Mouse (Mus musculus) embryonic fibroblast, embryonic 13.5 days (primary cell): ENCODE results near the gene Rabif. TPM values are rescaled to one million over a fixed set of nuclear protein-coding genes. Genes with fewer than 3 reads are reported as not detected.
"Not testable (repeated sequence)": the region's sequence is repeated elsewhere in the genome, so short reads cannot be mapped to it uniquely, and the experiment has no call there.

Experiments used
- H3K27ac ChIP-seq: 2 replicates; pipeline ENCODE4 v1.5.1; 2012; ENCODE audit warnings: low read length, control low read depth, inconsistent platforms; ENCODE audit not compliant: insufficient read depth
- H3K4me1 ChIP-seq: 2 replicates; pipeline ENCODE4 v1.6.1; 2011; ENCODE audit warnings: low read length; ENCODE audit not compliant: control insufficient read depth, insufficient read depth
- H3K4me3 ChIP-seq: 2 replicates; pipeline ENCODE4 v1.5.1; 2011; ENCODE audit warnings: mild to moderate bottlenecking, control low read depth, low read length; ENCODE audit not compliant: insufficient read depth
- CTCF ChIP-seq: IDR thresholded peaks from 2 replicates; pipeline ENCODE4 v1.5.1; 2011; ENCODE audit warnings: mild to moderate bottlenecking, control low read depth, low read length, moderate library complexity, borderline replicate concordance; ENCODE audit not compliant: insufficient read depth
- POLR2A ChIP-seq: IDR thresholded peaks from 2 replicates; pipeline ENCODE4 v1.6.1; 2011; ENCODE audit warnings: low read depth, mild to moderate bottlenecking, control low read depth, low read length, moderate library complexity
- polyA plus RNA-seq: library from polyadenylated mRNA; stranded (reverse); fragments of >200 nt; gene quantifications from 2 replicates; pipeline ENCODE4 v1.2.4, GENCODE M21; 2011; ENCODE audit warnings: low read depth; ENCODE audit not compliant: missing spikeins, insufficient read length

The Rabif gene
- polyA plus RNA-seq, 1 experiment = 22.7 TPM

GRCm38 (mm10) chr1:134513312-134513860 lies 18.9 kb downstream of the Rabif start:
- Histone ChIP-seq H3K4me3 (peak overlapping the region; percentile 7), H3K27ac (no peak overlapping the region), H3K4me1 (peaks cover 10% of the 10 kb centered on the region)
- TF ChIP-seq CTCF = no peak
- TF ChIP-seq POLR2A = no peak

DNA sequence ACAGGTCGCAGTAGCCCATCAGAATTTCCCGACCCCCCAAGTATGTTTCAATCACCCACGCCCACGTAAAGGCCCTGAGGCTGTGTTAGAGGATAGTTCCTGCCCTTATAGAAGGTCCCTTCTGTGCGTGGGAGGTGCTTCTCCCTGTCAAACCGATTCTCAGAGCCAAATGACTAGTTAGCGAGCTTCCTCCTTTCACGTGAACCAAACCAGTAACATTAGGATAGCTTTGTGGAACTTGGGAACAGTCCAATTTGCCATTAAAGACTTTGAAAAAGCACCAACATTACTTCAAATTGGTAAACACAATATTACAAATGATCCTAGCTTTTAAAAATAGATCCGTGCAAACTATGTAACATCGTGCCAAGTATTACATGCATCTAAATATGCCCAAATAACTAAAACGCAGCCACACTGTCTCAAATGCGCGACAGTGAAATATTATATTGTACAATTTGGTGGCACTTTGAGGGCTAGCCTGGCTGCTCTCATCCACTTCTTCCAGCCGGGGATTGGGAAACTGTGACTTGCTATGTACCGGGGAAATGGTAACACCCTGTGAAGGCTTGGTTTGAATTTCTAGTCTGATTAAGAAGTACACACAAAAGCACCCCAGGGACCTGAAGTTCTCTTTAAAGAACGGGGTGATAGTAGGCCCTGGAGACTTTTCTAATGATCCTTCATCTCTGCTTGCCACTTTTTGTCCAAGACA lies 19.6 kb downstream of the Rabif start:
- Histone ChIP-seq H3K4me3 (peak overlapping the region; percentile 7; the same call in 1 of the 2 replicates), H3K27ac (no peak overlapping the region), H3K4me1 (peaks cover 10% of the 10 kb centered on the region)
- no peak for TF ChIP-seq POLR2A
- TF ChIP-seq CTCF = no peak

DNA sequence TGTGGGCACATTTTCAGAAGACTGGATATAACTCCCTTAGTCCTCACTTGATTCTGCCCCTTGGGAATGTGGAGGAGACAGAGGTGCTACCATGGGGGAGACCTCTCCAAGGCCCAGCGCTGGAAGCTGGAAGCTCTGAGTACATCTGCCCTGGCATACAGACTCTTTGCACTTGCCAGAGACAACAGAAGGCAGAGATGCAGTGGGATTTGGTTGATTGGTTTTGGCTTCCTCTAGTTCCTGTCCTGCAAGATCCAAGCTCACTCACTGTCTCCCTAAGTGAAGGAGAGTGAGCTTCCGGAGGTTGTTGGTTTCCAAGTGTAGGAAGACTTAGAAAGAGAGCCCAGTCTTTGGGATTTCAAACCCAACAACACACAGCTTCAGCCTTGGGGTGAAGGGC lies 21.4 kb downstream of the Rabif start:
- H3K27ac ChIP-seq = no peak overlapping the region
- TF ChIP-seq CTCF = no peak
- TF ChIP-seq POLR2A = no peak
- no peak overlapping the region for H3K4me3 ChIP-seq
- peaks cover 10% of the 10 kb centered on the region for H3K4me1 ChIP-seq

- TF ChIP-seq CTCF (no peak), POLR2A (no peak)
- no peak overlapping the region for H3K4me3 ChIP-seq
These were observed 22.2 kb downstream of the Rabif start for GRCm38 (mm10) chr1:134516491-134517198.

GRCm38 (mm10) chr1:134517841-134518240 lies 23.4 kb downstream of the Rabif start:
- not testable (repeated sequence) for H3K4me1 ChIP-seq, H3K4me3 ChIP-seq, H3K27ac ChIP-seq

More at GRCm38 (mm10) chr1:134516491-134517198, 22.2 kb downstream of the Rabif start:
- peak overlapping the region; percentile 25; the same call in 1 of the 2 replicates for H3K27ac ChIP-seq
- H3K4me1 ChIP-seq = peaks cover 10% of the 10 kb centered on the region

DNA sequence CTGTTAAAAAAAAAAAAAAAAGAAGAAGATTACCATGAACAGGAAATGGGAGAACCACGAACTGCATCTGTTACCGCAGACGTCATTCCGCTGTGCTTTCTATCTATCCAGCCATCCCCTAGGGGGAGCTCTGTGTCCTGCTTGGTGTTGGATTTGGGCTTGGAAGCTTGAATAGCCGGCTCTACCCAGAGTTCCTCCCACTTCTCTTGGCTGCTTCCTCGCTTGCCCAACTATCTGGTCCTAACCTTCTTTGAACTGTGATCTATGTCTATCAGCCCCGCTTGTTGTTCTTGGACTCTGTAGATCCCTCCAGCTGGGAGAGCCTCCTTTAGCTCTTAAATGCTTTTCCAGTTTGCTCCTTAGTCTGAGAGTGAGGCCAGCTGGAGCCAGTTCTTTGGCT lies 24.2 kb downstream of the Rabif start:
- H3K27ac ChIP-seq = no peak overlapping the region
- peaks cover 7% of the 10 kb centered on the region for H3K4me1 ChIP-seq
- TF ChIP-seq POLR2A (no peak), CTCF (peak; percentile 73; the same call in 1 of the 2 replicates)
- H3K4me3 ChIP-seq = no peak overlapping the region

- H3K4me3 ChIP-seq, H3K27ac ChIP-seq, H3K4me1 ChIP-seq: not testable (repeated sequence)
These were observed 24.8 kb downstream of the Rabif start for GRCm38 (mm10) chr1:134519201-134519600.

- TF ChIP-seq POLR2A = no peak
- Histone ChIP-seq H3K4me1 (peaks cover 7% of the 10 kb centered on the region), H3K4me3 (no peak overlapping the region), H3K27ac (no peak overlapping the region)
These were observed 25.7 kb downstream of the Rabif start for GRCm38 (mm10) chr1:134520001-134520721.

DNA sequence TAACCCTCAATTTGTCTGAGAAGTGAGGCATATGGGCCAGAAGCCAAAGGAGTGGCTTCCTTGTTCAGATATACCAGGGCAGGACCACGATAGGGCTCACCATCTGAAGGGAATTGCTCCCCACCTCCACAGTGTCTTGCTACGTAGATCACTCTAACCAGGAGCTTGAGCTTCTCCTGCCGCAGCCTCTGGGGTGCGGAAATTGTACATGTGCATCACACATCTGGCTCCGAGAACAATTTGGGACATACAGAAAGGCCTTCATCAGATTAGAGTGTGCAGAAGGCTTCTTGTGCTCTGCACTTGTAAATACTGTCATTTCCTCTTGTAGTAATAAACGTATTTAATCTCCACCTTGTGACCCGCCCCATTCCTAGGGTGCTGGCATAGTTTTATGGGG lies 26.7 kb downstream of the Rabif start:
- Histone ChIP-seq H3K4me3 (no peak overlapping the region), H3K27ac (no peak overlapping the region), H3K4me1 (peaks cover 2% of the 10 kb centered on the region; the same call in 1 of the 2 replicates)
- TF ChIP-seq POLR2A = no peak
- TF ChIP-seq CTCF = no peak

GRCm38 (mm10) chr1:134522325-134522724 lies 27.9 kb downstream of the Rabif start:
- H3K27ac ChIP-seq = no peak overlapping the region
- TF ChIP-seq CTCF = no peak
- no peak for TF ChIP-seq POLR2A
- H3K4me3 ChIP-seq = no peak overlapping the region
- no peaks in the 10 kb centered on the region for H3K4me1 ChIP-seq
